Mouse (Mus musculus) T-cell, adult 66 days (primary cell): ENCODE data around the gene Flcn. TPM values are rescaled to one million over a fixed set of nuclear protein-coding genes. Genes with fewer than 3 reads are reported as not detected.

Experiments used
- total RNA-seq, 2 experiments: library from RNA; stranded (reverse); gene quantifications; 3 replicates in 1 of 2; 4 replicates in 1 of 2; pipeline ENCODE4 v1.2.4; 2023

Gene Flcn
- 10 to 100 TPM; 60.0 to 63.2 TPM for total RNA-seq

GRCm38 (mm10) chr11:59809670-59810474 is at the start of gene Flcn:
Flcn (minus strand) TSS chr11:59810016.

GRCm38 (mm10) chr11:59839459-59840126 is 29.8 kb upstream of the Flcn start, which contains the start of gene Cops3:
Cops3 (minus strand) TSS chr11:59839838.

GRCm38 (mm10) chr11:59839008-59839458 is 29.2 kb upstream of the Flcn start, which contains the start of gene Nt5m:
Nt5m (plus strand) TSS chr11:59839447.

GRCm38 (mm10) chr11:59787199-59787781 is 22.5 kb downstream of the Flcn start, which contains the start of gene Pld6:
Pld6 (minus strand) TSS chr11:59787645.

Other genes with a start within 250 kb of the Flcn start
- not detected for gene Olfr222, start 233.8 kb downstream of the Flcn start, total RNA-seq
- not detected for gene Olfr223, start 216.7 kb downstream of the Flcn start, total RNA-seq
- 10 to 100 TPM; 62.3 to 62.7 TPM for gene Mprip, start 148.7 kb downstream of the Flcn start, total RNA-seq
- gene Pld6, start 22.4 kb downstream of the Flcn start, total RNA-seq: under 1 TPM in 1 of 2 experiments, not detected in 1; 0.44 TPM
- 10 to 100 TPM; 12.6 to 15.5 TPM for gene Nt5m, start 29.4 kb upstream of the Flcn start, total RNA-seq
- gene Cops3, start 29.8 kb upstream of the Flcn start, total RNA-seq: 10 to 100 TPM; 73.8 to 75.5 TPM
- 1 to 10 TPM; 5.9 to 8.3 TPM for gene Med9, start 138.2 kb upstream of the Flcn start, total RNA-seq
- gene Rasd1, start 154.9 kb upstream of the Flcn start, total RNA-seq: 1 to 10 TPM in 1 of 2 experiments, not detected in 1; 1.1 TPM
- gene Pemt, start 236.5 kb upstream of the Flcn start, total RNA-seq: 1 to 10 TPM; 2.3 to 5.7 TPM